9 mouse cellular contexts compared by ENCODE assay signal in genomic region chr12:84819236-84820168, GRCm38 (mm10). TPM values are rescaled to one million over a fixed set of nuclear protein-coding genes. Genes with fewer than 3 reads are reported as not detected.
A peak's percentile ranks its signal among the peaks of the same experiment; 100 is the strongest.
DNase-seq lines count a peak whose midpoint lies in the region; ATAC-seq and TF ChIP-seq lines count a peak whose summit lies in the region.
"Had no signal": no experiment of that assay in that cellular context is flagged by ENCODE, and none has a peak within 500 bp of the region (broad histone marks: within the 10 kb centered on the region; RNA-seq: fewer than 3 reads in every experiment).

No protein-coding gene starts in this region.

- no peak overlapping the region for H3K27ac ChIP-seq in heart, postnatal 0 days (ENCODE audit: low read depth)
- H3K27ac ChIP-seq: macrophage had no signal

- no peak overlapping the region for H3K4me2 ChIP-seq in heart, postnatal 0 days (ENCODE audit: low read depth, low read length)

- WGBS in heart, postnatal 0 days, result 67% methylated on average over 13 of the region's 13 CpGs

- H3K9ac ChIP-seq in heart, postnatal 0 days (replicated peaks; ENCODE audit: low read depth, low read length), result no peak overlapping the region

- H3K27me3 ChIP-seq in heart, postnatal 0 days (ENCODE audit: control insufficient read depth, insufficient read depth, low read length), result peaks cover 91% of the 10 kb centered on the region

- peaks cover 13% of the 10 kb centered on the region for H3K4me1 ChIP-seq in heart, postnatal 0 days (ENCODE audit: control insufficient read depth, insufficient read depth)

- no peak for TF ChIP-seq CTCF in heart, postnatal 0 days (IDR thresholded peaks at IDR 0.05; ENCODE audit: low read depth)

- TF ChIP-seq EP300 in heart, postnatal 0 days (IDR thresholded peaks at IDR 0.05; ENCODE audit: low read depth), result no peak

- H3K36me3 ChIP-seq in heart, postnatal 0 days (replicated peaks; ENCODE audit: control insufficient read depth, insufficient read depth, low read length), result no peaks in the 10 kb centered on the region

- peak; percentile 94 for DNase-seq in heart, adult 11 months
- DNase-seq in heart, postnatal 25 days (ENCODE audit: low spot score), result no peak
- DNase-seq in brain, embryonic 18.5 days (ENCODE audit: low read depth, low spot score), result peak; percentile 54
- no peak for DNase-seq in heart, postnatal 0 days (ENCODE audit: low spot score)
- no peak for DNase-seq in gastrocnemius, postnatal 4 days (ENCODE audit: low spot score in 2 of 2)
- DNase-seq in Muller cell, postnatal 12 days (ENCODE audit: inconsistent ontology term), result no peak
- no peak for DNase-seq in natural killer cell, adult 2 months (ENCODE audit: low spot score in 2 of 2)

- H3K4me3 ChIP-seq in heart, postnatal 0 days (ENCODE audit: low read depth, low read length), result no peak overlapping the region

- ATAC-seq in heart, postnatal 0 days (ENCODE audit: insufficient read depth, low read depth), result 0 out of 2 replicates have a peak, but pooled peaks have one; percentile 34
- ATAC-seq in megakaryocyte progenitor cell, adult 5-6 weeks (replicated peaks; ENCODE audit: poor library complexity), result peak; percentile 98

- no peaks in the 10 kb centered on the region for H3K9me3 ChIP-seq in heart, postnatal 0 days (replicated peaks; ENCODE audit: control insufficient read depth, low read length)

- intact Hi-C loops in heart, postnatal 25 days (cut with DNase I), result no loop called here

RNA-seq across cellular contexts. Expression of gene Isca2, which starts 46.5 kb away (rescaled TPM):
- total RNA-seq in heart, postnatal 25 days (2021), result 10 to 100 TPM; 80.0 to 84.7 TPM
- total RNA-seq in heart, postnatal 0 days (2014; rRNA removed; ENCODE audit: low replicate concordance), result 106 and 109 TPM in 2 replicates
- 159 and 165 TPM in 2 replicates for polyA plus RNA-seq in heart, postnatal 0 days (2015; fragmentation: Nextera tagmentation; extraction: Ambion mirVana)
- total RNA-seq in megakaryocyte progenitor cell, adult 5-6 weeks (2015), result 98.8 and 111 TPM in 2 replicates
- total RNA-seq in megakaryocyte progenitor cell, adult 5-6 weeks (2017), result 53.8 and 67.5 TPM in 2 replicates
- total RNA-seq in gastrocnemius, postnatal 4 days (2021), result 10 to 100 TPM; 43.8 to 46.5 TPM

RNA-seq across cellular contexts. Expression of gene Npc2, which starts 46.5 kb away (rescaled TPM):
- 10 to 100 TPM; 25.7 to 30.4 TPM for total RNA-seq in heart, postnatal 25 days (2021)
- total RNA-seq in heart, postnatal 0 days (2014; rRNA removed; ENCODE audit: low replicate concordance), result 51.3 and 57.1 TPM in 2 replicates
- 44.6 and 48.4 TPM in 2 replicates for polyA plus RNA-seq in heart, postnatal 0 days (2015; fragmentation: Nextera tagmentation; extraction: Ambion mirVana)
- 98.8 and 112 TPM in 2 replicates for total RNA-seq in megakaryocyte progenitor cell, adult 5-6 weeks (2015)
- 65.3 and 70.9 TPM in 2 replicates for total RNA-seq in megakaryocyte progenitor cell, adult 5-6 weeks (2017)
- 10 to 100 TPM; 40.4 to 44.1 TPM for total RNA-seq in gastrocnemius, postnatal 4 days (2021)

RNA-seq across cellular contexts. Expression of gene Ltbp2, which starts 56.8 kb away (rescaled TPM):
- total RNA-seq in heart, postnatal 25 days (2021), result 1 to 10 TPM; 1.8 to 2.0 TPM
- 7.8 and 8.1 TPM in 2 replicates for total RNA-seq in heart, postnatal 0 days (2014; rRNA removed; ENCODE audit: low replicate concordance)
- polyA plus RNA-seq in heart, postnatal 0 days (2015; fragmentation: Nextera tagmentation; extraction: Ambion mirVana), result 1.1 and 1.2 TPM in 2 replicates
- total RNA-seq in megakaryocyte progenitor cell, adult 5-6 weeks (2015), result not detected in 2 replicates
- total RNA-seq in megakaryocyte progenitor cell, adult 5-6 weeks (2017), result 1.2 TPM in 1 of 2 replicates, not detected in the other
- total RNA-seq in gastrocnemius, postnatal 4 days (2021), result 1 to 10 TPM; 2.8 to 3.3 TPM

Comparison
In these comparisons a context has a peak if more than half of its experiments do, and no peak if none do; other contexts are left out.
1. DNase-seq: peak in heart, adult 11 months (single experiment) and brain, embryonic 18.5 days (single experiment); none in heart, postnatal 25 days (single experiment), heart, postnatal 0 days (single experiment), gastrocnemius, postnatal 4 days (0 of 2), Muller cell, postnatal 12 days (single experiment) and natural killer cell, adult 2 months (0 of 2).